Mouse (Mus musculus) layer of hippocampus, postnatal 25 days (tissue): ENCODE results near the gene Synj1. TPM values are rescaled to one million over a fixed set of nuclear protein-coding genes. Genes with fewer than 3 reads are reported as not detected.

ENCODE experiments used
- DNase-seq, 2 experiments: peaks; one replicate each; pipeline ENCODE4 v3.0.0; 2022; ENCODE audit warnings: mixed read lengths in 2 of 2, low spot score in 1 of 2; ENCODE audit errors: extremely low spot score in 1 of 2
- total RNA-seq, 2 experiments: library from RNA; stranded (reverse); gene quantifications; 2 replicates each; pipeline ENCODE4 v1.2.3; 2021

Gene Synj1
- total RNA-seq, 2 experiments from 2014 or later = 388 to 393 TPM

DNA sequence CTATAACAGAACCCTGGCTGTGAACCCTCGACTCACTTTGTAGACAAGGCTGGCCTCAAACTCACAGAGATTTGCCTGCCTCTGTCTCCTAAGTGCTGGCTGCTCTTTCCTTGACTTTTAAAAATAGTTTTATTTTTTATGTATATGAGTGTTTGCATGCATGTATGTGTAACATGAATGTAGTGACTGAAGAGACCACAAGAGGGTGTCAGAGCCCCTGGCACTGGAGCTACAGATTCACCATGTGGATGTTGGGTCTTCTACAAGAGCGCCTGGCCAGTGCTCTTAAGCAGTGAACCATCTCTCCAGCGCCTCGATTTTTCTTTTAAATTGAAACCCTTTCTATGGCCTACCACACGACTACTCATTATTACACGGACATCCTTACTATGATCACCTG lies 57.3 kb downstream of the Synj1 start:
- no peak for DNase-seq

DNA sequence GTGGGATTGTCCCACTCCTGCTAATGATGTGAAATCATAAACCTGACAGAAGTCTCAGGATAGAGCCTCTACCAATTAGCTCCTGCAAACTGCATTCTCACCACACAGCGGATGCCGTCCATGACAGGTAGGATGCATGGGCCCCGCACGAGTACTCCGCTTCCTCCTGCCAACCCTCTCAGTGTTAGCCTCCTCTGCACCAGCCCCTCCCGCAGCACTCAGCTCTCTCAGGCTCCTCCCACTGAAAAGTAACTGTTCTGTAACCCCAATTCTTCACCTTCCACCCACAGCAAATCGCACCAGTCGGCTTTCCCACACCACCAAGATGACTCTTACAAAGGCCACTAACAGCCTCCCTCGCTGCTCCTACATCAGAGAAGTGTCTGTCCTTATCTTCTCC lies 58.0 kb downstream of the Synj1 start:
- DNase-seq = no peak

DNA sequence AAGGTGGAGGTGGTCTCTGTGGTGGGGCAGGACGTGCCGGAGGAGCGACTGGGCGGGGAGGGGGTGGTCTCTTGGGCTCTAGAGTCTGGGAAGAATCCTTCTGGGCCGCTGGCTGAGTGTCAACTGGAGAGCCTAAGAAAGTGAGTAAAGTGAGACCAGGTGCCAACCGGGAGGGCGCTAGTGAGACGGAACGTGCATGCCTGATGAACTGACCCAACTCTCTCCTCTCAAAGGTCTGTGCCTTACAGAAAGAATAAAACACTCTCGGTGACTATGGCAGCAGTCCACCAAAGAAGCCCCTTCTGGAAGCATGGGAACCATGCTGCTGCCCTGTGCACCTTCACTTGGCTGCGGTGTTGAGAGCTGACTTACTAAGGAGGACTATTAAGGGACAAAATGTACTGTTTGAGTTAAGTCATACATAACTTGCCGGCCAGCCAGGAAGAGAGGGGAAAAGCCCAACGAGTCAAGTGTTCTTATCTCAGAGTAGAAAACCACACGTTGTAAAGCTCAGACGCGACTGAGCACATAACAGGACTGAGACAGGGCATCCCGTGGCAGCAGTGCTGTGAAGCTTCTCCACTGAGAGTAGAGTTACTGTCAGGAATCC lies 60.6 kb downstream of the Synj1 start:
- DNase-seq = no peak

DNA sequence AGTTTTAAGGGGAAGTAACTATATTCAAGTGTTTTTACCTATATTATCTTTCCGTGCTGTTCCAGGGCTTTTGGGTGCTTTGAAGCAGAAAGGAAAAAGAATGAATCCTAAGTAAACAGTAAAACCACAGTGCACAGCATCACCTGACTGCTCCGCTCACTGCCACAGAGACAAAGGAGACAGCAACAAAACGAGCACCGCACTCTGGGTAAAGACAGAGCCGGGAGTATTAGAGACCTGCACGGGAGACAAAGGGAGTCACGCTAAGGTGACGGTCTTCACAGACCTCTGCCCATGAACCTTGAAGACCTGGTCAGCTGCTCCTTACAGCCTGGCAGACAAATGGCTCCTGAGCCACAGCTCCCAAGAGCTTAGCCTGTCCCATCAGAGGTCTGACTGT lies 64.1 kb downstream of the Synj1 start:
- DNase-seq = no peak

DNA sequence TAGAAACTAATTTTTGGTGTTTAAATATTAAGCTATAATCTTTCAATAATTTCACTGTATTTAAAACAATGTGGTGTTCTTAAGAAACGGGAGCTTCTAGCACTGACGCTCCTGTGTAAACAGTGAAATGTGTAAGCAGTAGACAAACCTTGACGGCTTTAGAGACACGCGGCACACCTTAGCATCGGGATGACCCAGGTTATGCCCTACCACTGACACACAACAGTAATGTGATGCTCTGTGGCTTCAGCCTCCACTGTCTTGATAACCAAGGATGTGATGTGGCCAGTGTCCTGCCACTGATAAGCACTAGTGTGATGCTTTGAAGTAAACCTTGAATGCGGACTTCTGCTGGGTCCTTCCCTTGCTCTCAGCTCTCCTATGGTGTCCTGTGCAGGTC lies 69.9 kb downstream of the Synj1 start:
- DNase-seq = no peak

DNA sequence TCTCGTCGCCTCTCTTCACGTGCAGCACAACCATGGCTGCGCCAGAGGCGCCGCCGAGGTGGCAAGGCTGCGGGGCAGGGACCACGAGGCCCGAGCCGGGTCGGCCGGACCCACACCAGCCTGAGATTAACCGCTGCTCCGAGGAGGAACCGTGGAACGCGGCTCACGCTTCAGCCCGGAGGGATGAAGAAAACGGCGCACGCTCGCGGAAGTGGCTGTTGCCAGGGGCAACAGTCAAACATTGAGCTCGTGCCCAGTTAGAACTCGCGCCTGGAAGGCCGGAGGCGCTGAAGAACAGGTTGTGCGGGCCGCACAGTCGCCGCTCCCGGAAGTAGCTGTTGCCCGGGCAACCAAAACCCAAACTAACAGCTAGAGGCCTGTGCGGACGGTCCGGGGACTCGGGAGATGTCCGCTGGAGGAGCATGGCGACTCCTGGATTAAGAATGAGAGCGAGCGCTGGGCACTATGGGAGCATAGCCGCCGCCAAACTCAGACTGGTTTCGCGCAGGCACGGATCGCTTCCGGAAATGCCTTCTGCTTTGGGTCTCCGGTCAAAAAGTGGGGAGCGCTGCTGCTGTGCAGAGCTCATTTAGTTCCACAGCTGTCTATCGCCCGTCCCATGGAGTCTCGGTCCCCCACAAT lies 76.3 kb downstream of the Synj1 start, which contains the start of gene Cfap298:
Cfap298 (minus strand) TSS at position 428 of the 642 bp plus-strand sequence.
- DNase-seq = peak; percentile 85 to 88

DNA sequence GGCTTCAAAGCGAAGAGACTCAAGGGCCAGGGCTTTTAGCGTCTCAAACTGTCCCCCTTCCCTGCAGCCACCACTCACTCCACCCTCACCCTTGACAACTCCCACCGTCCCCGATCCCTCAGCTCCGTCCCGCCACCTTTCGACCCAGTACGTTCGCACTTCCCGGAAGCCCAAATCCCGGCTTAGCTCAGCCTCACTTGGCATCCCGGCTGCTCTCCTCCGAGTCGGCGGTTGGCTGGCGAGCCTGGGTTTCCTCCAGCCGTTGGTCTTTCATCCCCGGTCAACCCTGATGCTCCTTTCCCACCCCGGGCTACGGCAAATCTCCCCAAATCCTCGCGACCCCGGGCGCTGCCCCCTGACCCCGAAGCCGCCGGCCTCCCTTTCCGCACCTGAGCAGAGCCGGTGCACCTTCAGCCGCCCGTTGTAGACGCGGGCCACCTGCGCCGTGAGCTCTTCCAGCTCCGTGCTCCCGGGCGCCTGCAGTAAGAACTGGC lies 76.9 kb downstream of the Synj1 start:
- DNase-seq = peak in 1 of 2 experiments; percentile 35

DNA sequence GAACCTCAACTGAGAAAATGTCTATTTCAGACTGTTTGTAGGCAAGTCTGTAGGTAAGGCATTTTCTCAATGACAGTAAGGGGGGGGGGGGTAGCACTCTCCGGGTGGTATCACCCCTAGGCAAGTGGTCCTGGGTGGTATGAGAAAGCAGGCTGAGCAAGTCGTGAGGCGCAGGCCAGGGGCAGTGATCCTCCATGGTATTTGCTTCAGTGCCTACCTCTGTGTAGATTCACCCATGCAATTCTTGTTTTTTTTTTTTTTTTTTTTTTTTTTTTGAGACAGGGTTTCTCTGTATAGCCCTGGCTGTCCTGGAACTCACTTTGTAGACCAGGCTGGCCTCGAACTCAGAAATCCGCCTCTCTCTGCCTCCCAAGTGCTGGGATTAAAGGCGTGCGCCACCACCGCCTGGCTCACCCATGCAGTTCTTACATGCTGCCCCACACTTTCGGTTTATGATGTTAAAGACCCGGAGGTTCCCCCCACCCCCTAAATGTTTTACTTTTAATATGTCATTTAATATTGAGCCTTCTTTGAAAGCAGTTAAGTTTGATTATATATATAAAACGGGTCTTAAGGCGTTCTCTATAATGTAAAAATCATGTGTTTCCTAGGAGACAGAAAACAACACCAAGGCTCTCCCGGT lies 77.5 kb downstream of the Synj1 start:
- DNase-seq = no peak

DNA sequence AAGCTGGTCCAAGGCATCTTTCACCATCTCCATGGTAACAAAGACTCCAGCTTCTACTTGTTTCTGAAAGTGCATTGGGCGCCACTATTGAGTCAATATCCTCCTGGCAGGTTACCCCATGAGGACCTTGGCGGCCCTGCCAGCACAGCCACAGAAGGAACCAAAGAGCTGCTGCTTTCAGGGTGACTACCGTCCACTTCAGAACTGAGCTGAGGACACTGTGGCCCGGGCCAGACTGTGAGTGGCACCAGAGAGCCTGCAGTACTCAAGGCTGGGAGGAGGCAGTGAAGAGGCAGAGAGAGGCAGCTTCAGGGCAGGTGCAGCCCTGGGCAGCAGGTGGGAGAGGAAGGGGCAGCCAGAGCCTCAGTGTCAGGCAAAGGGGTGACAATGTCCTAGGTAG lies 83.7 kb downstream of the Synj1 start:
- no peak for DNase-seq

DNA sequence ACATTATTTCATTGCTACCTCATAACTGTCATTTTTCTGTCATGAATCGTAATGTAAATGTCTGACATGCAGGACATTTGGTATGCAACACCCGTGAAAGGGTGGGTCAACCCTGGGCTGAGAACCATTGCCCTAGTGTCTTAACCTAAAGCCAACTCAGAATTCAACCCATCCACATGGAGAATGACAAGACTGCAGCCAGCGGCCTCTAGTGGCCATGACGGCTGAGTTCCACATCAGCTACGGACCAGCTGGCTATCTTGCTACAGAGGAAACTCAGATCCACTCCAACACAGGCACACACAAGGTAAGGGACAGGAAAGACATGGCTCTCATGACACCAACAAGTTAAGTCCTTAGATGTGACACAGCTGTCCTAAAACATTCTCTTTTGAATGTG lies 85.6 kb downstream of the Synj1 start:
- DNase-seq = peak in 1 of 2 experiments; percentile 73

DNA sequence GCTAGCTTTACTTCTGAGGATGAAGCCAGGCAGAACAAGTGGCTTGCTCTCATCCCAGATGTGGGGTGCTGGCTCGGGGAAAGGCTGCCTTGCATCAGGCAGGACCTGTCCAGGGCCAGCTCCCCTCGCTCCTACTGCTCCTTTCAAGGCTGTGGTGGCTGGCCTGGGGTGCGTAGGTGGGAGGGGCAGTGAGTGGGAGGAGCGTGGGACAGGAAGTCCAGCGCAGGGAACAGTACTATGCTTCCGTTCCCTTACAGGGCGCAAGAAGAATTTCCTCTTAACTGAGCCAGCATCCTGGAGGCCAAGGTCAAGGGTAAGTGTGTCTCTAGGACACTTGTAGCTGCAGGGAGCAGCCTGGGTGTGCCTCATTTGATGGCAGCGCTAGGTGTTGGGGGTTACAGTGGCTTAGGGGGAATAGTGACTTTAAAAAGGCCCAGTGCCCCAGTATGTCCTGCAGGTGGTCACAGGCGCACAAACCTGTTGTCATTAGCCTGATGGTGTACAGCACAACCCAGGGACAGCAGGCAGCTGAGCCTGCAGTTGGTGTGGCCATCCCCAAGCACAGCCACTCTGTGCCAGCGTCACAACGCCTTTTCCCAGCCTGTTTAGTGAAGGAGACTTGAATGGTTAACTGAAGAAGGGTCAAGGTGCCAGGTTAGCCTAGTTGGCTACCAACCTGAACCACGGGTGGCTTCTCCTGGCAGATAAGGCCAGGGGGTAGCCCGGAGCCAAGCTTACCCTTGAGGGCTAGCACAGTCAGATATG lies 86.3 kb downstream of the Synj1 start:
- DNase-seq = no peak

DNA sequence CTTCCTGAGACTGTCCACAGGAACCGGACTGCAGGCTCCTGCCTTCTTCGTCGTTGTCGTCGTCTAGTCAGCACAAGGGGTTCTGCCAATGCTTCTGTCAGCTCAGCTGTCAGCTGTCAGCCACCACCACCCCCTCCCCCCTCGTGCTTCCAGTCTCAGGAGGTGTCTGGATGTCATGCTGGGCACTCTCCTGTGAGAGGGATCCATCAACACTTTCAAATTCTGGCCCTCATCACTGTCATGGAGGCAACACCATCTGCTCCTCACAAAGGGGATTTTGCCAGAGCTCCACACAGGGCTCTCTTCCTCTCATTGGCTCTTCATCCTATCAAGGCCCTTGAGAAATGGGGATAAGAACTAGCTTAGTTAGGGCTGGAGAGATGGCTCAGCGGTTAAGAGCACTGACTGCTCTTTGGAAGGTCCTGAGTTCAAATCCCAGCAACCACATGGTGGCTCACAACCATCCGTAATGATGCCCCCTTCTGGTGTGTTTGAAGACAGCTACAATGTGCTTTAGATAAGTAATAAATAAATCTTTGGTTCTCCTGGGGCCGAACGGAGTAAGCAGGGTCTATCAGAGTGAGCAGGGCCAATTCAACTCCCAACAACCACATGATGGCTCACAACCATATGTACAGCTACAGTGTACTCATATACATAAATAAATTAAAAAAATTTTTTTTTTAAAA lies 89.5 kb downstream of the Synj1 start:
- DNase-seq = no peak

DNA sequence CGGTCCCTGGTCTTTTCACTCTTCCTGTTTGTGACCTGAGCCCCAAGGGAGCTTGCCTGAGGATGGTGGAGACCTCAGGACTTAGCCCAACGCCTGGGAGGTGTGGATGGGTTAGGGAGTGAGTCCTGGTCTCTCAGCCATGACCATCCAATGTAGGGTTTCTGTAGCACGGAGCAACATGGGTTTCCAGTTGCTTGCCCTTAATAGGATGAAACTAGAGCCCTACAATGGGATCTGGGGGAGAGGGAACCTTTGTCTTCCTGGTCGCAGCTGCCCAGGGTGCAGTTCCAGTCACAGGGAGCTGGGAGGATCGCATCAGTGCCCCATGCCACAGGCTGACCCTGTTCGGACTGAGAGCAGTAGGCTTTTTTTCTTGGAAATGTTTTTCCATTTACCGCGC lies 94.0 kb downstream of the Synj1 start:
- no peak for DNase-seq

DNA sequence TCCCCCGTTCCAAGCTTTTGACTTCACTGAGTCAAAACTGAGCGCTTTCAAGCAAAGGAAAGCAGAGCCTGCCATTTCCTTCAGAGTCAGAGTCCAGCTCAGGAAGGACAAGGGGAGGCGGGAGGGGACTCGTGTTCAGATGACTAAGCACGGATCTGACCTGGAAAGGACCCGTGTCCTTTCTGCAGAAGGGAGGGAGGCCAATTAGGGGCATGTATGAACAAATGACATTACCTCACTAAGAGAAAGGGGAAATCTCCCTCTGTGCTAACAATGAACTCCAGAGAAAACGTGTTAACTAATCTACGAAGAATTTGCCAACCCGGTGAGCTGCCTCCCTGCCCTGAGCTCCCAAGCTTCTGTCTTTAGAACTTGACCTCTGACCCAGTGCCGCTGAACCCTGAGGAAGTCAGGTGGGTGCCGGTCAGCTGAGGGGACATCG lies 95.0 kb downstream of the Synj1 start:
- no peak for DNase-seq

DNA sequence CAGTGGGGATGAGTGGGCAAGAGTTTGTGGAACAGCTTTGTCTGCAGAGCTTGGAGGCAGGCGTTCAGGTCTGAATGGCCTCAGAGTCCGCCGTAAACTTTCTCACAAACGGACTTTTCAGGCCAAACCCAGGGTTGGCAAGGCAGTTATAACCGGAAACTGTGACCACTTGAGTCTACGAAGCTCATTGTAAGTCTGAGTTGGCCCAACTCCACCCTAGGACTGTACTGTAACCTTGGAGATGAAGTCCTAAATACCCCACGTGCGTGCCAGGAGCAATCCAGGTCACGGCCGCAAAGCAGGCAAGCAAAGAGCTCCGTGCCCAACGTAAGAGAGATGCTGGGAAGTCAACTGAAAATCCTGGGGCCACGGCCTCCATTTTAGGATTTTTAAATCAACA lies 99.3 kb downstream of the Synj1 start:
- no peak for DNase-seq

DNA sequence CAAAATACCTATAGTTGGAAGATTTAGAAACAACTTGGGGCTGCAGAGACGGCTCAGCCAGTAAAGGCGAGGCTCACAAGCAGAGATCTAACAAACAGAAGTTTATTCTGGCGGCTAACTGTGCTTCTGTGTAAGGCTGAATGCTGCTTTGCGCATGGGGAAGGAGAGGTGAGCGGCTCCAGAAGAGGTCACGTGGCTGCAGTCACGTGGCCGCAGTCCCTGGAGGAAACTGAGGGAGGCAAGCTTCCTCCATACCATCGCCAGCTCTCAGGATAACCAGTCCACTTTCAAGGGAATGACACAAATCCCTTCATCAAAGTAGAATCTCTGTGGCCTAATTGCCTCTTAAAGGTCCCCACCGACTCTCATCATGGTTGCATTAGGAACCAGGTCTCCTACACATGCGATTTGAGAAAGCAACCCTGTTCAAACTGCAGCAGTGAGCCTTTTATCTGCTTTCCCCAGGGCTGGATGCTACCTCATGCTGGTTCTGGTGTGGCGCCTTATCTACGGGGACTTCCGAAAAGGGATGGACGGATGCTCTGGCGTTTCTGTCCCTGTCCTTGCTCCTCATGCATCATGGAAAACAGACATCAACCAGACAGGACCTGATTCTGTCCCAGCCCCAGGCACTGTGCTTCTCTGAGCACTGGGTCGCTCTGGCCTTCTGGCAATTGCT lies 100.1 kb downstream of the Synj1 start:
- DNase-seq = no peak

DNA sequence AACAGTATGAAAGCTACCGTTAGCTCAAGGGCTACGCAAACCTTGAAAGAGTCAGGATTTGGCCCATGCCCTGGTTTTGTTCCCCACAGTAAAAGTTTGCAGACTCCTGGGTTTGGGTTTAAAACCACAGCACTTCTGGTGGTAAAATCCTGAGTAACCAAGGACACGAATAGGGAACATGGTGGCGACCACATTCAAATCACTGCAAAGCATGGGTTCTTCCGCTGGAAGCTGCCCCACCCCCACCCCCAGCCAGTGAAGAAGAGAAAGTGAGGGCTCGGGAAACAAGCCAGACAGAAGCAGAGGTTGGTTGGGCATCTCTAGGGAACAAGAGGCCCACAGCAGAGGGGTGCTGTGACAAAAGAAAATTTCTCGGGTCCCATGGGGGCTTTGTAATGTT lies 103.9 kb downstream of the Synj1 start:
- no peak for DNase-seq

DNA sequence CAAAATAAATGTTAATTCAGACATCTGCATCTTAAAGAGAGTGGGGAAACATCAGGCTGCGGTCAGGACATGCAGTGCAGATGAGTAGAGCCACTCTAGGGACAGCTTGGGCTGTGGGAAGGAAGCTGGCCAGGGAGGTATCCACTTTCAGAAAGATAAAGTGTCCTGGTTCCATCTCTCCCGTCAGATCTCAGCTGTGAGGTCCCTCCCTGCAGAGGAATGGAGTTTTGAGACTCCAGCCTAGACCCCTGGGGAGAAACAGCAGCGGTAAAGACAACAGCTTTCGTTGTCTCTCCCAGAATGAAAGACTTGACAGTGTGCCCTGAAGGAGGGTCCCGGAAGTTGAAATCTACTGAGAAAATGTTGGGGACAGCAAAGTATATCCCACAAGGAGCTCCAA lies 107.8 kb downstream of the Synj1 start:
- DNase-seq = no peak

DNA sequence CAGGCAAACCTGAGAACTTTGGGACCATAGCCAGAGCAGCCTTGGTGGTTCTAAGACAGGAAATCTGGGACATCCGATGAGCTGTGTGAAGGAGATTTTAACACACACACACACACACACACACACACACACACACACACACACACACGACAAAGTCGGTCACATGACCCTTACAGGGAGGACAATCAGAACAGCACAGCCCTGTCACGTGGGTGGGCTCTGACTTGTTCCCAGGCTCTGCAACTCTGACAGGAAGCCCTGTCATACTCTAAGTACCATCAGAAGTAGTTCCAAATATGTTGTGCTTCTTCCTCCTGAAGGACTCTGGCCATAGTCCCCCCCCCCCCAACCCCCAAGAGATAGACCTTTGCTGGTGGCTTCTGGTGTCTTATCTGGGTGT lies 109.7 kb downstream of the Synj1 start:
- DNase-seq = no peak

DNA sequence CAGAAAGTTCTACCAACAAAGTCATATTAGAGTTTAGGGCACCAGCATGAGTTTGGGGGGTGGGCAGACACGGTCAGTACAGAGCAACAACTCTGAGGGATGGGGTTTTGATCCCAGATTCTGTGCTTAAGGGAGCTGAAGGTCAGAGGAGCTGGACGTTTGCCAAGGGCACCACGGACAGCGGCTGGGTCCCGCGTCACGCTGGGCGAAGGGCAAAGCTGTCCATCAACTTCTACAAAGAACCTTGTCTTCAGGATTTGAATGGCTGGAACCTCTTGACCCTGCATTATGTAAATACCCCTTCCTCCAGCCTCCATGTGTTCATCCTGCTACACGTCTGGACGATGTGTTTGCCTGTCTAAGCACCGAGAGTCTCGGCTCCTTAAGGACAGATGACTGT lies 111.6 kb downstream of the Synj1 start:
- no peak for DNase-seq
